Mouse (Mus musculus) CH12.LX (cell line): Measurements from ENCODE around the gene Smtn. TPM values are rescaled to one million over a fixed set of nuclear protein-coding genes. Genes with fewer than 3 reads are reported as not detected.

Source experiments
- DNase-seq: peaks from one replicate; pipeline ENCODE4 v3.0.0-alpha.2; 2013; ENCODE audit errors: extremely low read depth
- H3K27ac ChIP-seq: 2 replicates; pipeline ENCODE4 v1.5.1; 2012; ENCODE audit warnings: low read depth, mild to moderate bottlenecking, control low read depth, moderate library complexity; ENCODE audit not compliant: insufficient read depth
- H3K27me3 ChIP-seq: replicated peaks from 2 replicates; pipeline ENCODE3; 2012; ENCODE audit warnings: inconsistent platforms
- H3K36me3 ChIP-seq, 2 experiments: replicated peaks in 1 of 2; 2 replicates each; pipeline versions ENCODE3 to v1.6.1; 2012; ENCODE audit warnings: inconsistent platforms in 1 of 2, low read length in 1 of 2, mild to moderate bottlenecking in 1 of 2, mixed read lengths in 1 of 2, moderate library complexity in 1 of 2; ENCODE audit not compliant: control insufficient read depth in 1 of 2, insufficient read depth in 1 of 2
- H3K4me1 ChIP-seq, 2 experiments: 2 replicates each; pipeline ENCODE4 v1.6.1; 2012; ENCODE audit warnings: inconsistent platforms in 1 of 2, moderate library complexity in 1 of 2; ENCODE audit not compliant: insufficient read depth in 2 of 2, control insufficient read depth in 1 of 2
- H3K4me2 ChIP-seq: 2 replicates; pipeline ENCODE4 v1.6.1; 2012; ENCODE audit warnings: low read depth, mild to moderate bottlenecking, control low read depth; ENCODE audit not compliant: poor library complexity, insufficient read depth, severe bottlenecking
- H3K4me3 ChIP-seq, 3 experiments: fragments of 150-350 bp in 1 of 3; sonication (generic) in 1 of 3; replicated peaks in 1 of 3; 2 replicates each; pipeline versions ENCODE3 to v1.5.1; 2011 to 2012; ENCODE audit warnings: low read depth in 2 of 3, low read length in 2 of 3, mild to moderate bottlenecking in 2 of 3, moderate library complexity in 2 of 3, control low read depth in 1 of 3, improper control_type of control experiment in 1 of 3, inconsistent platforms in 1 of 3, mixed read lengths in 1 of 3; ENCODE audit not compliant: poor library complexity in 1 of 3
- H3K79me2 ChIP-seq: replicated peaks from 2 replicates; pipeline ENCODE4 v1.6.1; 2012; ENCODE audit warnings: mild to moderate bottlenecking, moderate library complexity; ENCODE audit not compliant: control insufficient read depth, poor library complexity, insufficient read depth, severe bottlenecking; ENCODE audit errors: extremely low read depth
- H3K9ac ChIP-seq: 2 replicates; pipeline ENCODE4 v1.6.1; 2012; ENCODE audit warnings: low read depth, mild to moderate bottlenecking, control low read depth, moderate library complexity; ENCODE audit not compliant: insufficient read depth
- H3K9me3 ChIP-seq: replicated peaks from 2 replicates; pipeline ENCODE3; 2012; ENCODE audit warnings: low read length, inconsistent platforms, mixed read lengths
- BHLHE40 ChIP-seq: IDR thresholded peaks from 2 replicates; pipeline ENCODE4 v1.6.1; 2011; ENCODE audit warnings: mild to moderate bottlenecking, low read depth, low read length, improper control_type of control experiment
- CHD1 ChIP-seq: IDR thresholded peaks from 2 replicates; pipeline ENCODE4 v1.6.1; 2012; ENCODE audit warnings: low read depth, low read length, improper control_type of control experiment, inconsistent platforms
- ETS1 ChIP-seq: conservative IDR thresholded peaks from 2 replicates; pipeline ENCODE4 v1.6.1; 2012; ENCODE audit warnings: low read depth, mild to moderate bottlenecking, inconsistent platforms, low read length, improper control_type of control experiment, moderate library complexity
- GABPA ChIP-seq: IDR thresholded peaks from 2 replicates; pipeline ENCODE4 v1.6.1; 2012; ENCODE audit warnings: low read depth, low read length, improper control_type of control experiment, inconsistent platforms; ENCODE audit not compliant: insufficient replicate concordance
- IRF4 ChIP-seq: IDR thresholded peaks from 2 replicates; pipeline ENCODE4 v1.6.1; 2014; ENCODE audit warnings: low read depth, mild to moderate bottlenecking, inconsistent platforms, low read length, improper control_type of control experiment
- JUN ChIP-seq: IDR thresholded peaks from 2 replicates; pipeline ENCODE4 v1.6.1; 2011; ENCODE audit warnings: low read depth, mild to moderate bottlenecking, low read length, improper control_type of control experiment, moderate library complexity; ENCODE audit not compliant: insufficient read depth
- JUND ChIP-seq: conservative IDR thresholded peaks from 2 replicates; pipeline ENCODE4 v1.6.1; 2011; ENCODE audit warnings: low read depth, low read length, improper control_type of control experiment
- MAX ChIP-seq: IDR thresholded peaks from 2 replicates; pipeline ENCODE4 v1.6.1; 2011; ENCODE audit warnings: low read length, improper control_type of control experiment
- MYC ChIP-seq: IDR thresholded peaks from 2 replicates; pipeline ENCODE4 v1.6.1; 2011; ENCODE audit warnings: low read depth, mild to moderate bottlenecking, improper control_type of control experiment, low read length
- POLR2A ChIP-seq: IDR thresholded peaks from 2 replicates; pipeline ENCODE4 v1.6.1; 2011; ENCODE audit warnings: low read depth, mild to moderate bottlenecking, improper control_type of control experiment, low read length
- POLR2AphosphoS2 ChIP-seq: IDR thresholded peaks from 2 replicates; pipeline ENCODE4 v1.6.1; 2011; ENCODE audit warnings: low read depth, low read length, improper control_type of control experiment
- RAD21 ChIP-seq: IDR thresholded peaks from 2 replicates; pipeline ENCODE4 v1.6.1; 2011; ENCODE audit warnings: low read depth, mild to moderate bottlenecking, low read length, improper control_type of control experiment, moderate library complexity
- SIN3A ChIP-seq: IDR thresholded peaks from 2 replicates; pipeline ENCODE4 v1.6.1; 2012; ENCODE audit warnings: low read length, improper control_type of control experiment, inconsistent platforms
- TBP ChIP-seq: conservative IDR thresholded peaks from 2 replicates; pipeline ENCODE4 v1.6.1; 2011; ENCODE audit warnings: low read depth, low read length, improper control_type of control experiment
- UBTF ChIP-seq: IDR thresholded peaks from 2 replicates; pipeline ENCODE4 v1.6.1; 2012; ENCODE audit warnings: low read depth, mild to moderate bottlenecking, inconsistent platforms, low read length, improper control_type of control experiment, moderate library complexity
- ZKSCAN1 ChIP-seq: IDR thresholded peaks from 2 replicates; pipeline ENCODE4 v1.6.1; 2012; ENCODE audit warnings: low read depth, inconsistent platforms, low read length, improper control_type of control experiment, borderline replicate concordance
- dilution Hi-C: fragments of 300-500 bp; cut with MboI; formaldehyde crosslinking; loops from 2 replicates; pipeline ENCODE4 v1.14.3; 2020; ENCODE audit warnings: low sequenced_read_pairs; ENCODE audit not compliant: extremely low pct_unique_long_range_greater_than_20kb, extremely low pct_ligation_motif_present
- in situ Hi-C: fragments of 300-500 bp; cut with MboI; formaldehyde crosslinking; loops from 3 replicates; pipeline ENCODE4 v1.14.3; 2019; ENCODE audit warnings: low sequenced_read_pairs, low pct_ligation_motif_present, low pct_unique_long_range_greater_than_20kb, mixed read lengths
- polyA plus RNA-seq: library from polyadenylated mRNA; unstranded; fragments of >175 nt; gene quantifications from 2 replicates; pipeline ENCODE4 v1.2.1, GENCODE M21; 2012; ENCODE audit warnings: low read depth; ENCODE audit not compliant: insufficient read length
- total RNA-seq, 2 experiments: library from RNA; depleted of rRNA; stranded (reverse); fragments of 300-350 nt in 1 of 2; fragments of >200 nt in 1 of 2; gene quantifications; 2 replicates each; pipeline ENCODE4 v1.2.3; 2012 to 2014

Gene Smtn
- total and polyA plus RNA-seq, 3 experiments: 0.58 to 5.3 (median 3.1) TPM

DNA sequence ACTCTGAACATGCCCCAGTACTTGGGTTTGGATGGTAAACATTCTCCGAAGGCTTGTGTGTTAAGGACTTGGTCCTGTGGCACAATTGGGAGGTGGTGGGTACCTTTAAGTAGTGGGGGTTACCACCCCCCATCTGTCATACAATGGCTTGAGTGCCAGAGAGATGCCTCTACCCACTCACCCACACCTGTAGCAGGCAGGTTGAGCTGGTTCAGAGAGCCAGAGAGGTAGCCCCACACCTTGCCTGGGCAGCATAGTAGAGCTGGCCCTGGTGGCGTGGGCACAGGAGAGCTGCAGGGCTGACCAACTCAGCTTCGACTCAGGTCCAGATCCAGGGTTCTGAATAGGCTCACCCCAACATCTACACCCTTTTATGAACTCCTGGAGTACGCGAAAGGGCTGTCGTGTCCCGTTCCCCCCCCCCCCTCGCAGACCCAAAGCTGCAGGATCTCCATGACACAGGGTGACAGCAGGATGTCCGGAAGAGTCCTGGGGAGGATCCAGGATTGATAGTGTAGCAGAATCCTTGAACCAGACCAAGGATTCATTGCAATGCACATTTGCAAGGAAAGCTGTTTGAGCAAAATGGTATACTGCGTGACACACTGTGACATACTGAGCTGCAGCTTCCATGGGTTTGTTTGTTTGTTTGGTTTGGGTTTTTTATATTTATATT is 37.8 kb upstream of the Smtn start:
- Histone ChIP-seq H3K9me3 (no peaks in the 10 kb centered on the region), H3K27ac (no peak overlapping the region), H3K79me2 (no peaks in the 10 kb centered on the region), H3K36me3 (no peaks in the 10 kb centered on the region), H3K4me1 (peaks cover under 1 to 2% of the 10 kb centered on the region in 2 experiments; a peak in 3 of 4 replicates), H3K27me3 (no peaks in the 10 kb centered on the region), H3K9ac (no peak overlapping the region), H3K4me2 (no peak overlapping the region), H3K4me3 (no peak overlapping the region)
- dilution Hi-C loops: no loop called here
- in situ Hi-C loops: no loop called here
- no peak for TF ChIP-seq JUN
- no peak for TF ChIP-seq GABPA
- no peak for TF ChIP-seq RAD21
- TF ChIP-seq UBTF: no peak
- no peak for DNase-seq

DNA sequence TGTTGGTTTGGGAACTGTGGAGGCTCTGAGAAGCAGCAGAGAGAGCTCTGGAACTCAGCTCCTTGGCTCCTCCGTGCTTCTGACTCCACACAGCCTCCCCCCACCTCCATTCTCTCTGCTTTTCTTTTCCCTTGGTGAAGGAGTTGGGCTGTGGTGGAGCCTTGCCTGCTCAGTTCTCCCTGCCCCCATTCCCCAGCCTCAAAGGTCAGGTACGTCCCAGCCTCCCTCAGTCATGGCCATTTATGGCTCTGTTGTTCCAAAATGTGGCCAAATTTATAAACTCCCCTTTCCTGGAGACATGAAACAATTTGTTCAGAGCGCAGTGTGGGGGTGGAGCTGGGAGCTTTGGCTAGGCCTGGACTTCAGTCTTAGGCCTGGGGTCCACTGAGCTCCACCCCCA is 34.8 kb upstream of the Smtn start:
- in situ Hi-C loops: no loop called here
- dilution Hi-C loops: no loop called here
- TF ChIP-seq JUN (no peak), IRF4 (no peak), SIN3A (no peak), JUND (no peak), ZKSCAN1 (no peak), CHD1 (no peak), TBP (no peak), MAX (no peak), POLR2AphosphoS2 (no peak), ETS1 (no peak)

DNA sequence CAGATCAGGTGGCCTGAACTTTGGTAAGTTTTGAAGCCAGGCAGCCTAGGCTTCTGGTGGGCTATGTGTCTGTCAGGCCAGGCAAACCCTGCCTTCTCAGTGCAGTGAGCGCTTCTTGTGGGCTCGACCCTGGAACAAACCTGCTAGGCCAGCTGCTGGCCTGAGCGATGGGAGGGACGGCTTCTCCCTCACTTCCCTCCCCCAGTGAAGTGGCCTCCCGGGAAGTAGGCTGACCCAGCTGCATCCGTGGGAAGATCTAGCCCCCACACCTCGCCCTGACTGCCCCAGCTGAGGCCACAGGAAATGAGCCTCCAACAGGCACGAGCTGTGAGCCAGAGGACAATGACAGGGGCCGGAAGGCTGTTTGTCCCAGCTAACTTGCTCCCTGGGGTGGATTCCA is 32.7 kb upstream of the Smtn start:
- no peak overlapping the region for H3K4me2 ChIP-seq
- dilution Hi-C loops: no loop called here
- H3K27ac ChIP-seq: no peak overlapping the region
- H3K79me2 ChIP-seq: no peaks in the 10 kb centered on the region
- no peak overlapping the region for H3K4me3 ChIP-seq
- in situ Hi-C loops: no loop called here
- no peak for DNase-seq
- TF ChIP-seq BHLHE40 (peak; percentile 77), POLR2A (no peak), MYC (no peak), ETS1 (peak; percentile 37; the same call in 1 of the 2 replicates)
- no peak overlapping the region for H3K9ac ChIP-seq
- no peaks in the 10 kb centered on the region for H3K27me3 ChIP-seq
- peaks cover 4 to 6% of the 10 kb centered on the region in 2 experiments; a peak in 3 of 4 replicates for H3K4me1 ChIP-seq
- H3K36me3 ChIP-seq: no peaks in the 10 kb centered on the region
- peaks cover 7% of the 10 kb centered on the region for H3K9me3 ChIP-seq

More for the DNA sequence above, 34.8 kb upstream of the Smtn start:
- H3K4me2 ChIP-seq: no peak overlapping the region
- DNase-seq: no peak
- H3K4me3 ChIP-seq: no peak overlapping the region
- H3K79me2 ChIP-seq: no peaks in the 10 kb centered on the region
- H3K9me3 ChIP-seq: peaks cover 7% of the 10 kb centered on the region
- H3K4me1 ChIP-seq: peaks cover 4 to 6% of the 10 kb centered on the region in 2 experiments; a peak in 3 of 4 replicates
- H3K9ac ChIP-seq: no peak overlapping the region
- H3K27me3 ChIP-seq: no peaks in the 10 kb centered on the region
- H3K27ac ChIP-seq: no peak overlapping the region
- no peaks in the 10 kb centered on the region for H3K36me3 ChIP-seq
